Mouse (Mus musculus) heart, adult 2 months (tissue): ENCODE measurements around the gene Rap1b. TPM values are rescaled to one million over a fixed set of nuclear protein-coding genes. Genes with fewer than 3 reads are reported as not detected.
A peak's percentile ranks its signal among the peaks of the same experiment; 100 is the strongest.

ENCODE experiments used
- DNase-seq, 2 experiments: peaks; one replicate each; pipeline ENCODE4 v3.0.0; 2021
- H3K27ac ChIP-seq: fragments of 200-600 bp; 2 replicates; pipeline ENCODE4 v1.8.1; 2022
- H3K27me3 ChIP-seq: fragments of 200-500 bp; 2 replicates; pipeline ENCODE4 v1.6.1; 2012; ENCODE audit warnings: mild to moderate bottlenecking, low read length, inconsistent platforms, mixed read lengths; ENCODE audit not compliant: control insufficient read depth, insufficient read depth
- H3K36me3 ChIP-seq: fragments of 200-500 bp; 2 replicates; pipeline ENCODE4 v1.6.1; 2012; ENCODE audit warnings: low read length, inconsistent platforms; ENCODE audit not compliant: control insufficient read depth, insufficient read depth
- H3K4me1 ChIP-seq: fragments of 200-500 bp; 2 replicates; pipeline ENCODE4 v1.6.1; 2011; ENCODE audit warnings: low read length; ENCODE audit not compliant: control insufficient read depth, insufficient read depth
- H3K4me3 ChIP-seq: fragments of 200-600 bp; 2 replicates; pipeline ENCODE4 v1.8.1; 2022
- H3K79me2 ChIP-seq: fragments of 200-500 bp; replicated peaks from 2 replicates; pipeline ENCODE4 v1.6.1; 2012; ENCODE audit warnings: mild to moderate bottlenecking, inconsistent platforms, low read length, moderate library complexity, mixed read lengths; ENCODE audit not compliant: control insufficient read depth, insufficient read depth
- H3K9ac ChIP-seq: fragments of 200-500 bp; 2 replicates; pipeline ENCODE4 v1.6.1; 2012; ENCODE audit warnings: low read depth, mild to moderate bottlenecking, control low read depth, inconsistent platforms, low read length, mixed read lengths
- CTCF ChIP-seq: fragments of 200-600 bp; IDR thresholded peaks from 2 replicates; pipeline ENCODE4 v1.8.1; 2022; ENCODE audit warnings: antibody characterized with exemption, mild to moderate bottlenecking, moderate library complexity
- EP300 ChIP-seq: fragments of 200-500 bp; IDR thresholded peaks from 2 replicates; pipeline ENCODE4 v1.6.1; 2011; ENCODE audit warnings: low read depth, low read length, control low read depth; ENCODE audit not compliant: insufficient read depth
- POLR2A ChIP-seq: fragments of 200-500 bp; IDR thresholded peaks from 2 replicates; pipeline ENCODE4 v1.6.1; 2011; ENCODE audit warnings: mild to moderate bottlenecking, low read depth, low read length, control low read depth; ENCODE audit not compliant: insufficient read depth
- WGBS: fragments of 180-500 bp; shearing (Covaris S2); methylation state at CpG from one replicate; pipeline ENCODE4 v1.1.7; 2018; 5-methylcytosine and 5-hydroxymethylcytosine counted together
- intact Hi-C: fragments of 180-260 bp; cut with DNase I; formaldehyde crosslinking; loops from one replicate; pipeline ENCODE4 v1.15.1; 2025
- polyA plus RNA-seq: library from polyadenylated mRNA; depleted of rRNA; stranded (reverse); fragments of >200 nt; gene quantifications from 2 replicates; pipeline ENCODE4 v1.2.3, GENCODE M21; 2012
- total RNA-seq, 2 experiments: library from RNA; stranded (reverse); gene quantifications; 2 replicates each; pipeline ENCODE4 v1.2.3; 2021

Rap1b gene
- total and polyA plus RNA-seq, 3 experiments, result 23.4 to 53.4 (median 48.0) TPM

DNA sequence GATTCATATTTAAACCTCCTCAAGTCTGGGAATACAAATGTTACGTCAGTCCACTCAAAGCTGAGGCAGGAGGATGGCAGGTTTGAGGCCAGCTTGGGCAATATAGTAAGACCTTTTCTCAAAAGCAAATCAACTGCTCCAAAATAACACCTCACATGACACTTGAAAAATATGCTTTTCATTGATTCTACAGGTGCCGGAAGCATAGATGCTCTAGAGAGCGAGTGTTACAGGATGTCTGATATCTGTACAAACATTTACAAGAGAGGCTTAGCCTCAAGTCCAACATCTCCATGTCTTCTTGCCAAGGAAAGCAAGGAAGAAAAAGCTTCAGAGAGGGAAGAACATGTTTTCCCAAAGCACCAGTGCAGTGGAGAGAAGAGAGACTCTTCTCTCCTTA is 6.1 kb downstream of the Rap1b start:
- peak overlapping the region; percentile 5; the same call in 1 of the 2 replicates for H3K4me3 ChIP-seq
- intact Hi-C loops, result no loop called here
- TF ChIP-seq POLR2A, result no peak
- TF ChIP-seq EP300, result no peak
- no peak for TF ChIP-seq CTCF
- no peaks in the 10 kb centered on the region for H3K27me3 ChIP-seq
- no peak for DNase-seq
- 38% methylated on average over 3 of the region's 3 CpGs for WGBS
- H3K4me1 ChIP-seq, result peaks cover 26% of the 10 kb centered on the region
- peaks cover 12% of the 10 kb centered on the region for H3K79me2 ChIP-seq
- no peak overlapping the region; the same call in 1 of the 2 replicates for H3K27ac ChIP-seq
- no peak overlapping the region for H3K9ac ChIP-seq
- peaks cover 43% of the 10 kb centered on the region for H3K36me3 ChIP-seq

- intact Hi-C loops, result no loop called here
- H3K79me2 ChIP-seq, result peaks cover 12% of the 10 kb centered on the region
- no peak overlapping the region for H3K27ac ChIP-seq
- TF ChIP-seq CTCF (peak; percentile 48), POLR2A (no peak)
- H3K27me3 ChIP-seq, result no peaks in the 10 kb centered on the region
- H3K36me3 ChIP-seq, result peaks cover 47% of the 10 kb centered on the region
- no peak for DNase-seq
- 79% methylated on average over 3 of the region's 3 CpGs for WGBS
- no peak overlapping the region for H3K9ac ChIP-seq
- H3K4me3 ChIP-seq, result no peak overlapping the region
- peaks cover 29% of the 10 kb centered on the region for H3K4me1 ChIP-seq
Observed at GRCm38 (mm10) chr10:117838924-117839323, 6.9 kb downstream of the Rap1b start.

GRCm38 (mm10) chr10:117836354-117836753 is 9.5 kb downstream of the Rap1b start:
- peaks cover 44% of the 10 kb centered on the region for H3K36me3 ChIP-seq
- DNase-seq, result no peak
- intact Hi-C loops, result no loop called here
- 31% methylated on average over 2 of the region's 2 CpGs for WGBS
- no peak overlapping the region for H3K27ac ChIP-seq
- peaks cover 16% of the 10 kb centered on the region for H3K79me2 ChIP-seq
- H3K4me3 ChIP-seq, result no peak overlapping the region
- no peak for TF ChIP-seq CTCF
- TF ChIP-seq POLR2A, result no peak
- no peak for TF ChIP-seq EP300
- H3K4me1 ChIP-seq, result peaks cover 30% of the 10 kb centered on the region
- H3K27me3 ChIP-seq, result no peaks in the 10 kb centered on the region
- no peak overlapping the region for H3K9ac ChIP-seq

DNA sequence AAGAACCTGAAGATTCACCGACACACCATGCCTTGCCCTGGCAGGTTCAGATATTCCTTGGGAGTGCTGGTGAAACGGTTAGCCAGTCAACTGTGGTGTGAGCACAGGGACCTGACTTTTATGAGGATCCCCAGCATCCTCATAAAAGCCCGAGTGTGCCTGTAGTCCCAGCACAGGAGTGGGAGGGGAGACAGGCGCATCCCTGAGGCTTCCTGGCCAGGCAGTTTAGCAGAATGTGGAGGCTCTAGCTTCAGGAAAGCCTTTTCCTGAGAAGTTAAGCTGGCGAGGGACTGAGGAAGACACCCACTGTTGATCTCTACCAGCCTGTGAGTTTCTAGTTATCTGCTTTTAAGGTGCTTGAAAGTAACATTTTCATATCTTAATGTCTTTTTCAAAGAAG is 10.4 kb downstream of the Rap1b start:
- H3K79me2 ChIP-seq, result peaks cover 16% of the 10 kb centered on the region
- DNase-seq, result no peak
- no peaks in the 10 kb centered on the region for H3K27me3 ChIP-seq
- H3K36me3 ChIP-seq, result peaks cover 45% of the 10 kb centered on the region
- no peak overlapping the region for H3K4me3 ChIP-seq
- H3K27ac ChIP-seq, result no peak overlapping the region
- intact Hi-C loops, result no loop called here
- H3K4me1 ChIP-seq, result peaks cover 31% of the 10 kb centered on the region
- H3K9ac ChIP-seq, result peak overlapping the region; percentile 12; the same call in 1 of the 2 replicates
- WGBS, result 28% methylated on average over 5 of the region's 5 CpGs
- TF ChIP-seq CTCF, result no peak
- TF ChIP-seq POLR2A, result no peak
- TF ChIP-seq EP300, result no peak

GRCm38 (mm10) chr10:117830797-117831196 is 15.0 kb downstream of the Rap1b start:
- DNase-seq, result no peak
- H3K4me1 ChIP-seq, result peaks cover 34% of the 10 kb centered on the region
- WGBS, result 54% methylated on average over 3 of the region's 3 CpGs
- no peaks in the 10 kb centered on the region for H3K27me3 ChIP-seq
- TF ChIP-seq EP300, result no peak
- no peak for TF ChIP-seq POLR2A
- H3K27ac ChIP-seq, result no peak overlapping the region; the same call in 1 of the 2 replicates
- H3K36me3 ChIP-seq, result peaks cover 46% of the 10 kb centered on the region
- H3K79me2 ChIP-seq, result peaks cover 6% of the 10 kb centered on the region
- intact Hi-C loops, result no loop called here
- H3K9ac ChIP-seq, result no peak overlapping the region
- H3K4me3 ChIP-seq, result no peak overlapping the region

DNA sequence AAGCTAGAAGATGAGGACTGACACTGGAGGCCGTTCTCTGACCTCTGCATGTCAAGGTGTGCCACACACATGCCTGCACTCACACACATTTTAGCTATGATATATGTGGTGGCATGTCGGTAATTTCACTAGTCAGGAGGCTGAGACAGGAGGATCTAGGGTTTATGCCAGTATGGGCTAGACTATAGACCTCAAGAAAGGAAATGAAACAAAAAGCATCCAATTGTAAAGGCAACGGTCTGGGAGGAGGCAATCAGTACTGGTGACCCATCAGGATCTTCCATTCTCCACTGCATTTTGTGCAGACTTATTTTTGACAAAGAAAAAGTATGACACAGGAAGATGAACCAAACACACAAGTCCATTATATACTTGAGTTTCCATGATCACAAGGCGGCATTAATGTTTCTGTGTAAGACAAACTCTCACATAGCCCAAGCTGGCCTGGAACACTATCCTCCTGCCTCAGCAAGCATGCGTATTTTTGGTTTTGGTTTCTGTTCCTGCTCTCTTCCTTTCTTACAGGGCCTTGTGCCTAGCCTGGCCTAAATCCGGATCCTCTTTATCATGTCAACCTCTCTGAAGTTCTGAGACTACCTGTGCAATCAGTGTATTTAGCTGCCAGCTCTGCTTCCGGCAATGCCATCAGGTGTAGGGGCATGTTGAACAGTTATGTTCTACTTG is 16.2 kb downstream of the Rap1b start:
- intact Hi-C loops, result loop anchor here (2.0 kb wide), 1 partner anchor 13 kb away; no protein-coding TSS in a partner anchor
- H3K36me3 ChIP-seq, result peaks cover 48% of the 10 kb centered on the region
- no peak overlapping the region for H3K4me3 ChIP-seq
- H3K9ac ChIP-seq, result no peak overlapping the region
- H3K27me3 ChIP-seq, result no peaks in the 10 kb centered on the region
- peaks cover 35% of the 10 kb centered on the region for H3K4me1 ChIP-seq
- no peak for DNase-seq
- H3K27ac ChIP-seq, result no peak overlapping the region
- TF ChIP-seq EP300 (no peak), POLR2A (no peak), CTCF (no peak)
- H3K79me2 ChIP-seq, result peaks cover 10% of the 10 kb centered on the region
- 70% methylated on average over 7 of the region's 7 CpGs for WGBS
